Mouse (Mus musculus) right cerebral cortex, postnatal 14 days (tissue): ENCODE measurements around the gene Klhl22.

Experiments
- DNase-seq: peaks from one replicate; pipeline ENCODE4 v3.0.0; 2022

Gene Klhl22

GRCm38 (mm10) chr16:17758902-17759301 lies 516 bp upstream of the Klhl22 start:
- DNase-seq: no peak

- peak; percentile 34 for DNase-seq
Measured at GRCm38 (mm10) chr16:17759813-17760321, 449 bp downstream of the Klhl22 start.

- DNase-seq: peak; percentile 51
Measured at GRCm38 (mm10) chr16:17760657-17761056, 1.2 kb downstream of the Klhl22 start.

- DNase-seq: no peak
Measured at GRCm38 (mm10) chr16:17761074-17761473, 1.7 kb downstream of the Klhl22 start.

- DNase-seq: no peak
Measured at GRCm38 (mm10) chr16:17764108-17764511, 4.7 kb downstream of the Klhl22 start.

GRCm38 (mm10) chr16:17768834-17769233 lies 9.4 kb downstream of the Klhl22 start:
- peak; percentile 18 for DNase-seq

GRCm38 (mm10) chr16:17771117-17771865 lies 11.9 kb downstream of the Klhl22 start:
- no peak for DNase-seq

- DNase-seq: peak; percentile 48
Measured at GRCm38 (mm10) chr16:17776828-17777227, 17.4 kb downstream of the Klhl22 start.

- DNase-seq: no peak
Measured at GRCm38 (mm10) chr16:17778223-17778622, 18.8 kb downstream of the Klhl22 start.

- DNase-seq: no peak
Measured at GRCm38 (mm10) chr16:17779692-17780091, 20.3 kb downstream of the Klhl22 start.

GRCm38 (mm10) chr16:17785337-17785736 lies 25.9 kb downstream of the Klhl22 start:
- no peak for DNase-seq

- DNase-seq: no peak
Measured at GRCm38 (mm10) chr16:17792728-17793127, 33.3 kb downstream of the Klhl22 start.

- DNase-seq: no peak
Measured at GRCm38 (mm10) chr16:17794047-17794446, 34.6 kb downstream of the Klhl22 start.

- no peak for DNase-seq
Measured at GRCm38 (mm10) chr16:17795643-17796042, 36.2 kb downstream of the Klhl22 start.

- DNase-seq: no peak
Measured at GRCm38 (mm10) chr16:17796519-17796918, 37.1 kb downstream of the Klhl22 start.

GRCm38 (mm10) chr16:17796971-17797811 lies 37.8 kb downstream of the Klhl22 start, which contains the start of gene Scarf2:
TSS of gene Scarf2 (plus strand) at chr16:17797282.
- no peak for DNase-seq

- no peak for DNase-seq
Measured at GRCm38 (mm10) chr16:17797812-17798311, 38.4 kb downstream of the Klhl22 start.

- no peak for DNase-seq
Measured at GRCm38 (mm10) chr16:17798321-17799180, 39.1 kb downstream of the Klhl22 start.

- no peak for DNase-seq
Measured at GRCm38 (mm10) chr16:17799584-17799983, 40.2 kb downstream of the Klhl22 start.

GRCm38 (mm10) chr16:17801777-17802455 lies 42.5 kb downstream of the Klhl22 start:
- no peak for DNase-seq

- DNase-seq: no peak
Measured at GRCm38 (mm10) chr16:17802456-17802838, 43.0 kb downstream of the Klhl22 start.
